Mouse (Mus musculus) kidney, postnatal 36 days (tissue): ENCODE data around the gene Taok2.
A peak's percentile ranks its signal among the peaks of the same experiment; 100 is the strongest.

Experiments
- DNase-seq, 2 experiments: peaks; one replicate each; pipeline ENCODE4 v3.0.0; 2021 to 2022; ENCODE audit warnings: mixed read lengths in 2 of 2

Taok2 gene

DNA sequence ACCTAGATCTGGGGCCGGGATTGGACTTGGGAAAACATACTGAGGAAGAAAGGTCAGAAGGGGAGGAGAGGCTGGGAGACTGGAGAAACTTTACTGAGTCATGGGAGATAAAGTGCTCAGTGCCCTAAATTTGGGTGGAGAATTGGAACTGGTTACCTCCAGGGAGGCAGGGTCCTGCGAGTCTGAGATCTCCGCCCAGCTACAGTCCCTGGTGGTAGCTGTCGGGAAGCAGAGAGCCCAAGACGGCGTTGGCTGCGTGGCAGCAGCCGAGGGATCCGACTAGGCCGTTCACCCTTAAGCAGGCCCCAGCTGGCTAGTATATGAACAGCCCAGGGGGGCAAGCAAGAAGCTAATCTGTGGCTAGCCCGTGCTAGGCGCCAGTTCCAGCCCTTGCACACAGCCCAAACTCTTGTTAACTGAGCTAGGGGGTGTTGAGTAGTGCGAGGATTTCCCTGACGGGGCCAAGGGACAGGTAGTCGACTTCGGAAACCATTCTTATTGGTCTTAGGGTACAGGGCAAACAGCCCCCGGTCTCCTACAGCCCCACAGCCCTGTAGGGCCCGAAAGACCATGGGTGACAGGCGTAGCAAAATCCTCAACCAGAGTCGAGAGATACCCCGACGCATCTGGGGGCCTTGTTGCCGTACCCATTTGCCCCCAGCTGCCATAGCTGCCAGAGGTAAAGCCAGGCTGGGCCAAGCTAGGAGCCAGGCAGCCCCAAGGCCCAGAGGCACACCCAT is 14.6 kb downstream of the Taok2 start:
- DNase-seq = no peak

GRCm38 (mm10) chr7:126868003-126868402 is 16.5 kb downstream of the Taok2 start:
- DNase-seq = no peak

- no peak for DNase-seq
Observed at GRCm38 (mm10) chr7:126867534-126867933, 17.0 kb downstream of the Taok2 start.

DNA sequence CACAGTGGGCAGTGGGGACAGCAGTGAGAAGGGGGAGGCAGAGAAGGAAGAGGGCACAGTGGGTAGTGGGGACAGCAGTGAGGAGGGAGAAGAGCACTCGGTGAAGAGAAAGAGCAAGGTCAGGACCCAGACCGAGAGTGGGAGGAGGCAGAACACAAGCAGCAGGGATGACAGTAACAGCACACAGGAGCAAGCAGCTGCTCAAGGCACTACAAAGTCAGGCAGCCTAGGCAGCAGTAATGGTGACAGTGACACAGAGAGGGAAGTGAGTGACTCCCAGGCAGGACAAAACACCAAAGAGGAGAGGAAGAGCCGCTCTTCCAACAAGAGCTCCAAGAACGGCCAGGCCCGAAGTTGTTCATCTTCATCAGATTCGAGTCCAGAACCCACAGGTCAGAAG is 20.7 kb downstream of the Taok2 start:
- no peak for DNase-seq

- DNase-seq = peak; percentile 96 to 98
Observed at GRCm38 (mm10) chr7:126862147-126862784, 22.2 kb downstream of the Taok2 start, which contains the start of gene Ino80e. Gene Ino80e (minus strand): TSS chr7:126862377.

DNA sequence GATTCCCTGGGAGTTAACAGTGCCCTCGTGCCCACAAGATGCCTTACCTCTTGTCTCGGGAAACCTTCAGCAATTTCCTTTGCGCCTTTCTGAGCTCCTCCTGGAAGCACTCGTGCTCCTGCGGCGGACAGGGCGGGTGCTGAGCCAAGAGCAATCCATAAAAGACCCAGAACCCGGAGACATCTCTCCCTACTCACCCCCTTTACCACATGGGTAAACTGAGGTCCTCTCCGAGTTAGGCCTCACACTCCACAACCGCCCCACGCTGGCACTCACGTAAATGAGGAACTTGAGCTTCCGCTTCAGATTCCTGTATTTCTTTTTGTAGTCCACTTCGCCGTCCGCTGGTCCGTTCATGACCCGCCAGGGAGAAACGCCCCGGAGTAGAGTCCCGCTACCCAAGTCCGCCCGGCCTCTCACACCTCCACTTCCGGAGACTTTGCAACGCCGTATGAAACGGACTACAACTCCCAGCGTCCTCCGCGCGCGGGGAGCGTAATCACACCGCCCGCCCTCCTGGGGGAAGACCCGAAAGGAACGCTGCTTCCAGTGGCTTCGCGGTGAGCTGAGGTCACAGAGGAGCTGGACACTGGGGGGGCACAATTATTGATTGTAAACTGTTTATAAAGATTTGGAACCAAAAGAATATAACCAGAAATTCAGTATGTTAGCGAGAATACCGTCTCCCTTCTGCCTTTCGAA is 22.9 kb downstream of the Taok2 start, which contains the start of gene Hirip3:
TSS of gene Hirip3 (plus strand) at position 544 of the 702 bp plus-strand sequence.
- DNase-seq = peak; percentile 97 to 99

GRCm38 (mm10) chr7:126860987-126861386 is 23.5 kb downstream of the Taok2 start:
- DNase-seq = no peak

DNA sequence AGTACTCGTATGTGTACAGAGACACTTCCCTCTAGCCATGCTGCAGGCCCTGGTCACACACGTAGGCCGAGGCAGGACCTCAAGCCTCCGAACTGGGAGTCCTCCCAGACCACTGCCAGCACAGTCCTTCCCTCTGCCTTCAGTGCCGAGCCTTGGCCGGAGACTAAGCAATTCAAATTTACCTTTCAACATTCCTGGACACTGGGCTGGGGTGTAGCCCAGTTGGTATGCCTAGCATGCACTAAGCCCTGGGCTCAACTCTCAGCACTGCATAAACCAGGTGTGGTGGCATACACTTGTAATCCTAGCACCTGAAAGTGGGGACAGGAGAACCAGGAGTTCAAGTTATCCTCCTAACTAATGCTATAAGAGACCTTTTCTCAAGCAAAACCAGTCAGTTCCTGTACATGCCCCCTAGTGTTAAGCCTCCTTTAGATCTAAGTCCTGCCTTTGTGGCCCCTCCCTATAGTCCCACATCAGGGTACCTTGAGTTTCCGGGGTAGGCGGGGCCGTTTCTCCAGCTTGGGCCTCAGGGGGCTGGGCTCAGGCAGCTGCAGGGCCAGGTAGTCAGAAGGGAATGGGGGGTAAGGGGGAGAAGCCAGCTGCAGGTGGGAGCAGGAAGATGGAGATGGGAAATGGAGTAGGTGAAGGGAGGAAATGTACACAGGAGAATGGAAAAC is 27.6 kb downstream of the Taok2 start:
- DNase-seq = no peak

- no peak for DNase-seq
Observed at GRCm38 (mm10) chr7:126855641-126856040, 28.9 kb downstream of the Taok2 start.

- peak; percentile 81 to 83 for DNase-seq
Observed at GRCm38 (mm10) chr7:126853454-126853853, 31.0 kb downstream of the Taok2 start.

- DNase-seq = no peak
Observed at GRCm38 (mm10) chr7:126851192-126851591, 33.3 kb downstream of the Taok2 start.

- DNase-seq = no peak
Observed at GRCm38 (mm10) chr7:126850161-126850560, 34.3 kb downstream of the Taok2 start.

GRCm38 (mm10) chr7:126848794-126849193 is 35.7 kb downstream of the Taok2 start:
- DNase-seq = no peak

DNA sequence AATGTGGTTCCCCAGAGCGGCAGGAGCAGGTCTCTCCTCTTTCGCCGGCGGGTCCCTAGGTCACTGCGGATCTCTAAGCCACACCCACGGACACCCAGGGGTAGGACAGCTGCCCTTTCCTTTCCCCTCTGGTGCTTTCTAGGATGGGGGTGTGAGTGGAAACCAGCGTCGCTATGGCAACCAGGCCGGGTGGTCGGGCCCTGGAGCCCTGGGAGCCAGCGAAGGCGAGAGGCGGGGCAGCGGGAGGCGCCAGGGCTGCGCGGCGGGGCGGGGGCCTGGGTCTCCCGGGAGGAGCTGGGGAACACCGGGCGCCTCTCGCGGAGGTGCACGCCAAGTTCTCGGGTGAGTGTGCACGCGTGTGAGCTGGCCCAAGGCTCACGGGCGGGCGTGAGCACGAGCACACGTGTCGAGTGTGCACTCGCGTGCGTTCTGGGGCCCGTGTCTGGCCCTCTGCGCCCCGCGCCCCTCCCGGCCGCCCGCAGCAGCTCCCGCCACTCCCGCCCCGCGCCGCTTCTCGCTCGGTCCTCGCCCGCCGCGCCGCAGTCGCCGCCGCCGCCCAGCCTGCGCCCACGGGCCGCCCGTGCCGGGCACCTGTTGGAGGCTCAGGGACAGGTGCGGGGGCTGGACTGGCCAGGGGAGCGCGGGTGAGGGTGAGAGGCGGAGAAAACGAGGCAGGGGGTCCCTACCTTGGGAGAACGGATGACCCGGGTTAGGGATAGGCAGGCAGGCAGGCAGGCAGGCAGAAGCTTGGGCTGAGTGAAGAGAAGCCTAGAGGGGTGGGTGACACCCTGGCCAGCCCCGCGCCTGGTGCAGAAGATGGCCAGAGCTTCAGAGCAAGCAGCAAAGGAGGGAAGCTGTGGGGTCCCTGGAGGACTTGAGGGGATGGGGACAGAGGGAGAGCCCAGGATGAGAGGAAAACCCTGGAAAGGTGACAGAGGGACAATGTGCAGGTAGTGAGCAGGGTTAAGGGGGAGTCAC is 36.8 kb downstream of the Taok2 start:
- DNase-seq = no peak

DNA sequence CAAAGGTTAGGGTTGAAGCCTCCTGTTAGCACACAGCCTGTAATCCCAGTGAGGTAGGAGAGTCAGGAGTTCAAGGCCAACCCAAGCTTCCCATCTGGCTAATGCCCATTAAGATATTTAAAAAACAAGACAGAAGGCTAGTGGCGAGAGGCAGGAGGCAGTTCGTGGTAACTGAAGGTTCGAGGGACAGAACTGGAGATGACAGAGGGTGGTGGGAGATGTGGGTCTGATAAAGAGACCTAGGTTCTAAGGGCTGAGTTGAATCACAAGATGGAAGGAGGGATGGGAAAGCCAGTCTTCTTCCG is 37.4 kb downstream of the Taok2 start, which contains the start of gene Doc2a:
TSS of gene Doc2a (plus strand) at position 301 of the 305 bp plus-strand sequence.
- DNase-seq = no peak

GRCm38 (mm10) chr7:126845516-126845915 is 39.0 kb downstream of the Taok2 start:
- DNase-seq = no peak

DNA sequence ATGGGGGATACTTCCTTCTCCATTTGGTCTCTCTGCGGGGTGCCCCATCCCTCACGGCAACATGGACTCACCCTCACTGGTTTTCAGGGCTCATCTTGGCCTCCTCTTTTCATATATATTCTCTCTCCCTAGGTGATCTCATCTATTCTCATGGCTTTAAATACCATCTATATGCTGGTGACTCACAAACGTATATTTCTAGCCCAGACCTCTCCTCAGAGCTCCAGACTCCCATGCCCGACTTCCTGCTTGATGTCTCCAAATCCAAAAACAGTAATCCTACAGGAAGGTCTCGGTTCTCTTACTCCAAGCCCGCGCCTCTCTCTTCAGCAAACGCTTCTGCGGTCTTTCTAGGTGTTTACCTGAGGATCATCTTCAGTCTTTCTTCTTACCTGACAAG is 41.2 kb downstream of the Taok2 start:
- no peak for DNase-seq

GRCm38 (mm10) chr7:126833294-126833693 is 51.2 kb downstream of the Taok2 start:
- no peak for DNase-seq

GRCm38 (mm10) chr7:126832036-126832598 is 52.4 kb downstream of the Taok2 start:
- peak; percentile 87 to 92 for DNase-seq

- DNase-seq = no peak
Observed at GRCm38 (mm10) chr7:126831539-126831938, 53.0 kb downstream of the Taok2 start, which contains the start of gene 4930451I11Rik. Gene 4930451I11Rik (minus strand): TSS chr7:126831639.

- no peak for DNase-seq
Observed at GRCm38 (mm10) chr7:126825952-126826351, 58.6 kb downstream of the Taok2 start.
